Mouse (Mus musculus) spleen, postnatal 36 days (tissue): Measurements from ENCODE around the gene Ostc.

Source experiments
- DNase-seq, 2 experiments: peaks; one replicate each; pipeline ENCODE4 v3.0.0; 2022; ENCODE audit warnings: low spot score in 2 of 2, mixed read lengths in 1 of 2

Gene Ostc

GRCm38 (mm10) chr3:130710103-130710502, 859 bp upstream of the Ostc start:
- DNase-seq: no peak

GRCm38 (mm10) chr3:130708529-130708928, 715 bp downstream of the Ostc start:
- DNase-seq: no peak

- DNase-seq: no peak
These were observed 7.0 kb downstream of the Ostc start for GRCm38 (mm10) chr3:130702289-130702688.

GRCm38 (mm10) chr3:130697622-130698021, 11.6 kb downstream of the Ostc start:
- no peak for DNase-seq

- no peak for DNase-seq
These were observed 14.5 kb downstream of the Ostc start for GRCm38 (mm10) chr3:130694705-130695104.

GRCm38 (mm10) chr3:130694041-130694593, 15.1 kb downstream of the Ostc start:
- DNase-seq: no peak

GRCm38 (mm10) chr3:130691596-130692170, 17.6 kb downstream of the Ostc start:
- DNase-seq: no peak

- peak; percentile 17 to 30 for DNase-seq
These were observed 18.2 kb downstream of the Ostc start for GRCm38 (mm10) chr3:130690834-130691595.

GRCm38 (mm10) chr3:130689630-130690029, 19.6 kb downstream of the Ostc start:
- DNase-seq: peak; percentile 36 to 41

GRCm38 (mm10) chr3:130687051-130687450, 22.2 kb downstream of the Ostc start:
- DNase-seq: no peak

- no peak for DNase-seq
These were observed 24.3 kb downstream of the Ostc start for GRCm38 (mm10) chr3:130685014-130685366.

- DNase-seq: no peak
These were observed 24.8 kb downstream of the Ostc start for GRCm38 (mm10) chr3:130684276-130685013.

- DNase-seq: no peak
These were observed 25.4 kb downstream of the Ostc start for GRCm38 (mm10) chr3:130683836-130684235.

GRCm38 (mm10) chr3:130682183-130682582, 27.1 kb downstream of the Ostc start:
- no peak for DNase-seq

- DNase-seq: no peak
These were observed 28.0 kb downstream of the Ostc start for GRCm38 (mm10) chr3:130681226-130681625.

- no peak for DNase-seq
These were observed 31.4 kb downstream of the Ostc start for GRCm38 (mm10) chr3:130677671-130678460.

- DNase-seq: no peak
These were observed 38.0 kb downstream of the Ostc start for GRCm38 (mm10) chr3:130671291-130671690.

GRCm38 (mm10) chr3:130662496-130662895, 46.7 kb downstream of the Ostc start:
- no peak for DNase-seq

GRCm38 (mm10) chr3:130660619-130661018, 48.6 kb downstream of the Ostc start:
- DNase-seq: no peak

- no peak for DNase-seq
These were observed 59.7 kb downstream of the Ostc start for GRCm38 (mm10) chr3:130649569-130649968.

GRCm38 (mm10) chr3:130646110-130646810, 63.0 kb downstream of the Ostc start:
- DNase-seq: no peak
